Mouse (Mus musculus) heart, embryonic 15.5 days (tissue): ENCODE measurements around the gene Xirp1. TPM values are rescaled to one million over a fixed set of nuclear protein-coding genes. Genes with fewer than 3 reads are reported as not detected.

Source experiments
- ATAC-seq: fragments of 200-750 bp; cut with Nextera tagmentation; replicated peaks from 2 replicates; pipeline ENCODE4 v1.8.0; 2017; ENCODE audit warnings: low read depth, moderate TSS enrichment; ENCODE audit not compliant: insufficient number of reproducible peaks, insufficient read depth, low FRiP score
- H3K27ac ChIP-seq: fragments of 300-500 bp; sonication (generic); 2 replicates; pipeline ENCODE4 v1.5.1; 2015; ENCODE audit warnings: mild to moderate bottlenecking, inconsistent platforms
- H3K27me3 ChIP-seq: fragments of 300-500 bp; sonication (generic); 2 replicates; pipeline ENCODE4 v1.6.1; 2015; ENCODE audit warnings: inconsistent platforms
- H3K36me3 ChIP-seq: fragments of 300-500 bp; sonication (generic); 2 replicates; pipeline ENCODE4 v1.6.1; 2015; ENCODE audit warnings: mild to moderate bottlenecking, inconsistent platforms
- H3K4me1 ChIP-seq: fragments of 300-500 bp; sonication (generic); replicated peaks from 2 replicates; pipeline ENCODE4 v1.6.1; 2015; ENCODE audit warnings: inconsistent platforms
- H3K4me2 ChIP-seq: fragments of 300-500 bp; sonication (generic); 2 replicates; pipeline ENCODE4 v1.6.1; 2015; ENCODE audit warnings: inconsistent platforms, mild to moderate bottlenecking, moderate library complexity
- H3K4me3 ChIP-seq: fragments of 300-500 bp; sonication (generic); 2 replicates; pipeline ENCODE4 v1.5.1; 2015; ENCODE audit warnings: mild to moderate bottlenecking, inconsistent platforms
- H3K9ac ChIP-seq: fragments of 300-500 bp; sonication (generic); 2 replicates; pipeline ENCODE4 v1.6.1; 2015; ENCODE audit warnings: mild to moderate bottlenecking, inconsistent platforms
- H3K9me3 ChIP-seq: fragments of 300-500 bp; sonication (generic); replicated peaks from 2 replicates; pipeline ENCODE4 v1.6.1; 2016; ENCODE audit warnings: inconsistent platforms
- WGBS: fragments of 180-500 bp; shearing (Covaris S2); methylation state at CpG from one replicate; pipeline ENCODE4 v1.1.7; 2015; ENCODE audit warnings: mixed read lengths; 5-methylcytosine and 5-hydroxymethylcytosine counted together
- polyA plus RNA-seq: library from polyadenylated mRNA; unstranded; fragments of >200 nt; fragmentation: Nextera tagmentation; extraction: Ambion mirVana; gene quantifications from 2 replicates; pipeline ENCODE4 v1.2.1, GENCODE M21; 2015

Xirp1 gene
- polyA plus RNA-seq, 1 experiment from 2014 or later = 45.2 TPM

DNA sequence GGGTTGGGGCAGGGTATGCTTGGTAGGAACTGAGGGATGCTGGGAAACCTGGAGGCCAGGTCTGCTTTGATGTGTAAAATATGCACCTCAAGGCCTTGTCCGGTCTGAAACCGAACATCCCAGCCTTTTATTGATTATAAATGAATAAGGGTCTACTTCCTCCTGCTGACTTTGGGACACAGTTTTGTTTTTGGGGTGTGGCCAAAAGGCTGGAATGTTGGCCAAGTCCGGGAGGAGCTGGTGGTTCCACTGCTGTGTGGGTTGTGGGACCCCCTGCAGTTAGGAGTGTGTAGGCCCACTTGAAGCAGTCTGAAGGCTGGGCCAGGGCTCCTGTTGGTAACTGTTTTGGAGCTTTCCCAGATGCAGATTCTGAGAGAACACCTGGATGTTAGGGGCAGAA, 17.5 kb downstream of the Xirp1 start:
- Histone ChIP-seq H3K27ac (no peak overlapping the region), H3K9ac (no peak overlapping the region), H3K27me3 (no peaks in the 10 kb centered on the region), H3K4me2 (no peak overlapping the region), H3K9me3 (no peaks in the 10 kb centered on the region), H3K36me3 (no peaks in the 10 kb centered on the region), H3K4me3 (no peak overlapping the region), H3K4me1 (peaks cover 16% of the 10 kb centered on the region)
- 72% methylated on average over 3 of the region's 3 CpGs for WGBS
- ATAC-seq = no peak

DNA sequence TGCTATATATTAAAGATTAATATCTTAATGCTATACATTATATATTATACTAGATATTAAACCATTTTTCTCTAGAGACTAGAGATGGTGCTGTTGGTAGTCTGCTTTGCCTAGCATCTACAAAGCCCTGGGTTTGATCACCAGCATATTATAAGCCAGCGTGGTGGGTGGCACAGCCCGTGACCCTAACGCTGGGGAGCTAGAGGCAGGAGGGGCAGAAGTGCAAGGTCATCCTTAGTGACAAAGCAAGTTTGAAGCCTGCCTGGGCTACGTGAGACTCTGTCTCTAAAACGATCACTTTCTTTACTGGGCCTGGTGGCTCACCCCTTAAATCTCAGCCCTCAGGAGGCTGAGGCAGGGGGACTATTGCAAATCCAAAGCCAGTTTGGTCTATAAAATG, 20.5 kb downstream of the Xirp1 start:
- ATAC-seq = no peak
- H3K4me2 ChIP-seq = no peak overlapping the region
- H3K36me3 ChIP-seq = no peaks in the 10 kb centered on the region
- H3K9ac ChIP-seq = no peak overlapping the region
- no peaks in the 10 kb centered on the region for H3K27me3 ChIP-seq
- peaks cover 16% of the 10 kb centered on the region for H3K4me1 ChIP-seq
- H3K27ac ChIP-seq = no peak overlapping the region
- no peak overlapping the region for H3K4me3 ChIP-seq
- H3K9me3 ChIP-seq = no peaks in the 10 kb centered on the region
- 85% methylated on average over 5 of the region's 5 CpGs for WGBS

DNA sequence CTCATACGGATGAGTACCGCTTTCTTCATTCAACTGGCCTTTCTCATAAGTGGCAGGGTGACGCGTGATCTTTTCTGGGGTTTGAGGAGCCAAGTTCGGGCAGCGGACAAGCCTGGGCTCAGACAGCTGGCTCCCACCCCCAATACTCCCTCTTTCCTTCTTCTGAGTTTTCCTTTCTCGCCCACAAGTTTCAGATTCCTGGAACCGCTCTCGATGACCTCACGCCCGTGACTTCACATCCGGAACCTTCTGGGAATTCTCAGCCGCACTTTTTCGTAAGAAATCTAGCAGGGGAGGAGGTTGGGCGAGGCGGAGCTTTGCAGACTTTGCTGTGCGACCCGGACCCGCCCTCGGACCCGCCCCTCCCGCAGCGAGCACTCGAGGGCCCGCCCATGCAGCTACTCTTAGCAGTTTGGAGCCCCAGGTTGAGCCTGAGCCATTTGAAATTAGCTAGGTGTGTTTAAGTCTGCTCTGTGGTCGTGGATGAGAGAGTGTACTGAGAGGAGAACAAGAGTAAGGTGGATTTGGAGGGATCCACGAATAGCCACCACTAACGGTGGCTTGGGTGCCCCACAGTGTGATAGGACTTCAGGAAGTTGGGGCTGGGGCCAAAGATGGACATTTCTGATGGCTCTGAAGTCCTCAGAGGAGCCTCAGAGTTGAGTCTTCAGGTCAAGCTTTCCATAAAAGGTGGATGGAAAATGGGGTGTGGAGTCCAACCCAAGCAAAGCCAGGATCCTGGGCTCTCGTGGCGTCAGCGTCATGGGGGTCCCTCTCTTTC, 21.3 kb downstream of the Xirp1 start:
- Histone ChIP-seq H3K4me1 (peaks cover 16% of the 10 kb centered on the region), H3K36me3 (no peaks in the 10 kb centered on the region), H3K4me2 (peak overlapping the region; percentile 79), H3K9ac (peak overlapping the region; percentile 60), H3K4me3 (peak overlapping the region; percentile 53), H3K27ac (peak overlapping the region; percentile 88), H3K27me3 (no peaks in the 10 kb centered on the region), H3K9me3 (no peaks in the 10 kb centered on the region)
- WGBS = 8% methylated on average over 31 of the region's 31 CpGs
- ATAC-seq = peak; percentile 87

DNA sequence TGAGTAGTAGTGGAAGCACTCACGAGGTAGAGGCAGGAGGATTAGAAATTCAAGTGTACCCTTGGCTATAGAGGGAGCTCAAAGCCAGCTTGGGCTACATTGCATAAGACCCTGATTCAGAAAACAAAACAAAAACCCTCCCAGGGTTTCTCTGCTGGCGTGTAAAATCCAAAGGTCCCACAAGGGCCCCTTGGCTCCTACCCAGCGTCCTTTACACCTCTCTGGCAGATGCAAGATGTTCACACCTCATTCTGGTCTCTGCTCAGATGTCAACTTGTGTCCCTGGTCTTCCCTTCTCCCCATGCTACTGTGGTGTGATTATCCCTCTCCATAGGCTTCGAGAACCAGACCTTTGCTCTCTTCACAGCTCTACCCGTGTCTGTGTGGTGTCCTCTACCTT, 22.6 kb downstream of the Xirp1 start:
- WGBS = 64% methylated on average over 5 of the region's 5 CpGs
- Histone ChIP-seq H3K36me3 (no peaks in the 10 kb centered on the region), H3K27ac (no peak overlapping the region), H3K4me3 (no peak overlapping the region), H3K9ac (no peak overlapping the region), H3K4me2 (no peak overlapping the region), H3K9me3 (no peaks in the 10 kb centered on the region), H3K27me3 (no peaks in the 10 kb centered on the region), H3K4me1 (peaks cover 16% of the 10 kb centered on the region)
- ATAC-seq = no peak

DNA sequence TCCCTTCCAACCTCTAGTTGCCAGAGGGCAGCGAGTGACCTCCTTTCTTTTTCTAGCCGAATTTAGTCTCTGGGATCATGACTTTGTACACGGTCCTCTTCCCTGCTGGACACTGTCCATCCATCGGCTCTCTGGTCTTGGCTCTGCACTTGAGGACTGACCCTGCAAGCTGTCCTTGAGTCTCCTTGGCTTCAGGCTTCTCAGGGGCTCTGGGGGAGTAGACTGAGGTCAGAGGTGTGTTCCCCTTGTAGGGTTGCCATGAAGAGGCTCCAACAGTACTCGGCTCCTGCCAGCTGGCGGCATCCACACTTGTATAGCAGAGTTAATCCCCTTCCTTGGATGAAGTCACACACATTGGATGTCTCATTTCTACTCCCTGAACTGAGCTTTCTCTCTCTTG, 23.8 kb downstream of the Xirp1 start:
- Histone ChIP-seq H3K9me3 (no peaks in the 10 kb centered on the region), H3K36me3 (no peaks in the 10 kb centered on the region), H3K4me2 (no peak overlapping the region), H3K27ac (no peak overlapping the region), H3K9ac (no peak overlapping the region), H3K4me3 (no peak overlapping the region), H3K4me1 (peaks cover 16% of the 10 kb centered on the region), H3K27me3 (no peaks in the 10 kb centered on the region)
- 60% methylated on average over 6 of the region's 6 CpGs for WGBS
- no peak for ATAC-seq

DNA sequence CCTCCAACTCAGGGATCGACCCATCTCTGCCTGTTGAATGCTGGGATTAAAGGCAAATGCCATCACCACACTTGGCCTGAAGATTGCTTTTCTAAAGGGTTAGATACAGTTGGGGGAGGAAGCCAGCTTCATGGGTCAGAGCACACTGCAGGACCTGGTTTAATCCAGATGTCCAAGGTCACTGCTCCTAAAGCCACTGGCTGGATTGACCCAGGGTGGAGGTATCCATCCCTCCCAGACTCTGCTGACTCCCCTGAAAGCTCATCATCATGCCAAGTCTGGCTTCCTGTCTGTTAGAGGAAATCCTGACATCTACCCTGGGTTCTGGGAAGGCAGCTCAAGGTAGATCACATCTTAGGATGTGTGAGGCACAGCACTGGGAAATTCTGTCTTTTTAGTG, 24.6 kb downstream of the Xirp1 start:
- no peaks in the 10 kb centered on the region for H3K36me3 ChIP-seq
- no peak overlapping the region for H3K9ac ChIP-seq
- H3K4me1 ChIP-seq = peaks cover 16% of the 10 kb centered on the region
- no peak overlapping the region for H3K4me2 ChIP-seq
- ATAC-seq = no peak
- H3K27ac ChIP-seq = no peak overlapping the region
- H3K27me3 ChIP-seq = no peaks in the 10 kb centered on the region
- H3K4me3 ChIP-seq = no peak overlapping the region
- H3K9me3 ChIP-seq = no peaks in the 10 kb centered on the region
- WGBS = 76% methylated on average over 1 of the region's 1 CpGs

DNA sequence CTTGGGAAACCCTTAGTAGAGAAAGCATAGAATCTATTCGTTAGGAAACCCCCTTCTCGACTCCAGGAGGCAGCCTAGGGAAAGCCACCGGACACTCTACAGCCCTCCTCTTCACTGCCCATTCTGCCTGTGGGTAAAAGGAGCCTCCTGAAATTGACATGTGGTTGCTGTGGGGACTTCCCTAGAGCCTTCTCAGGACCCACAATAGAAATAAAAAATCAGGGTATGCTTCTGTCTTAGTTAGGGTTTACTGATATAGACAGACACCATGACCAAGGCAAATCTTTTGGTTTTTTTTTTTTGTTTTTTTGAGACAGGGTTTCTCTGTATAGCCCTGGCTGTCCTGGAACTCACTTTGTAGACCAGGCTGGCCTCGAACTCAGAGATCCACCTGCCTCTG, 27.3 kb downstream of the Xirp1 start:
- Histone ChIP-seq H3K27me3 (no peaks in the 10 kb centered on the region), H3K9ac (no peak overlapping the region), H3K4me2 (no peak overlapping the region), H3K4me1 (peaks cover 5% of the 10 kb centered on the region; the same call in 1 of the 2 replicates), H3K4me3 (no peak overlapping the region), H3K36me3 (no peaks in the 10 kb centered on the region), H3K9me3 (no peaks in the 10 kb centered on the region), H3K27ac (no peak overlapping the region)
- ATAC-seq = no peak
- WGBS = 79% methylated on average over 4 of the region's 4 CpGs

DNA sequence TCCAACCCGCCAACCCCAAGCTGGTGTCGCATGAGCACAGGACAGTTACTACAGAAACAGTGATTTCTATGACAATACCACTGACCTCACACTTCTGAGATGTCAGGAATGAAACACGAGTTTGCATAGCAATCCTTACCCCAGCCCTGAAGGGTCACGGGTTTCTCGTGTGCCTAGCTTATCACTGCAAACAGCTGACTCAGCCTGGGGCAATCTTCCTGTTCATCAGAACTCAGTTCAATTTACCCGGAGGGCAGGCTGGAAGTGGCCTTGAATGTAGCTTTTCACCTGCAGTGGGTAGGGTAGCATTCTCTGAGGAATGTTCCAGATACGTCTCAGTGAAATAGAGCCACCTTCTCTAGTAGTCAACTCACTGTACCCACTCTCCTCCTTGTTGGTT, 29.2 kb downstream of the Xirp1 start:
- no peaks in the 10 kb centered on the region for H3K27me3 ChIP-seq
- 51% methylated on average over 7 of the region's 7 CpGs for WGBS

DNA sequence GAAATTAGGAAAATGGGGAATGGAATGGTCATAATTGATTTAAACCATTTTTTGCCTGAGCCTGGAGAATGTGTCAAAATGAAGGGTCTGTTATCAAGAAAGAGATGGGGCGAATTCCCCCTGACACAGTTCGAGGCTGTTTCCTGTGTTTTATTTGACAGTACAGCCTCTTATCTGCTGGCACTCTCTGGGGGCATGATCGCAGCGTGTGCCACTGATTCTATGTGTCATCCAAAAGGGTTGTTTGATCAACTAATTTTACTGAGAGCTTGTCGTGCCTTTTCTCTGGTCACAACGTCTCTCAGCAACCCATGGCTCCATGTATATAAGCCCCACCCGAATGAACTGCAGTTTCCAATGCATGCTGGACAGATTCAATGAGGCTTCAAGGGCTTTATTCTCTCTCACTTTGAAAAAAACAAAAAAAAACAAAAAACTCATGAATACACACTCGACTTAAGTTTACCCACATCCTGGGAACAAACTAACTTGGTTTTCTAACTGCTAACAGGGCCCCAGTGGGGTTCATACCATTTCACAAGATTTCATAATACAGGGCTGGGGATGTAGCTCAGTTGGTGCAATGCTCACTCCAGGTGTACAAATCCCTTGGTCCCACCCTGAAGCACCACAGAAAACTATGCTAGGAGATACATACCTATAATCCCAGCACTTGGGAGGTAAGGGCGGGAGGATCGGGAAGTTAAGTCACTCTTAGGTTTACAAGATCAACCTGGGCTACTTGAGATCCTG, 30.1 kb downstream of the Xirp1 start:
- no peak for ATAC-seq
- 58% methylated on average over 10 of the region's 10 CpGs for WGBS
- no peaks in the 10 kb centered on the region for H3K36me3 ChIP-seq

More for the DNA sequence above, 29.2 kb downstream of the Xirp1 start:
- H3K27ac ChIP-seq = no peak overlapping the region
- H3K4me3 ChIP-seq = no peak overlapping the region
- H3K36me3 ChIP-seq = no peaks in the 10 kb centered on the region
- H3K9ac ChIP-seq = no peak overlapping the region
- no peaks in the 10 kb centered on the region for H3K9me3 ChIP-seq
- no peak overlapping the region for H3K4me2 ChIP-seq
- H3K4me1 ChIP-seq = no peaks in the 10 kb centered on the region
- no peak for ATAC-seq

DNA sequence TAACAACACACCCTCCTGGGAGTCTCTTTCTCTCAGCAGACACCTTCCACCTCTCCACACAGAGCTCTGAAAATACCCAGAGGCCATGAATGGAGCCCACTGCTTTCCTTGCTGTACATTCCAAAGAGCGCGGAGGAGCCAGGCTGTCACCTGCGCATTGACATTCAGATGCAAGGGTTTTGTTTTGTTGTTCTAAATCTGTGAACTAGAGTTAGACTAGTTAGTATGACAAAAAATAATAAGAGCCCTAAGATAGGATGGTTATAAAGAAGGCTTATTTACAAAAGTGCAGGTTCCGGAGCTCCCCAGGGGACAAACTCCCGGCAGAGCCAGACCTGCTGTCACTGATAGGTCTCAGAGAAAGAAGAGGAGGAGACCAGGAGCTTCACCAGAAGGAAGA, 32.1 kb downstream of the Xirp1 start:
- ATAC-seq = no peak
- Histone ChIP-seq H3K4me2 (no peak overlapping the region), H3K9ac (no peak overlapping the region), H3K27ac (no peak overlapping the region), H3K36me3 (no peaks in the 10 kb centered on the region), H3K9me3 (no peaks in the 10 kb centered on the region), H3K4me3 (no peak overlapping the region), H3K27me3 (no peaks in the 10 kb centered on the region), H3K4me1 (no peaks in the 10 kb centered on the region)
- WGBS = 27% methylated on average over 5 of the region's 5 CpGs

More for the DNA sequence above, 30.1 kb downstream of the Xirp1 start:
- no peaks in the 10 kb centered on the region for H3K27me3 ChIP-seq
- H3K27ac ChIP-seq = no peak overlapping the region
- H3K4me3 ChIP-seq = no peak overlapping the region
- no peaks in the 10 kb centered on the region for H3K4me1 ChIP-seq
- H3K4me2 ChIP-seq = no peak overlapping the region
- H3K9ac ChIP-seq = no peak overlapping the region
- no peaks in the 10 kb centered on the region for H3K9me3 ChIP-seq

DNA sequence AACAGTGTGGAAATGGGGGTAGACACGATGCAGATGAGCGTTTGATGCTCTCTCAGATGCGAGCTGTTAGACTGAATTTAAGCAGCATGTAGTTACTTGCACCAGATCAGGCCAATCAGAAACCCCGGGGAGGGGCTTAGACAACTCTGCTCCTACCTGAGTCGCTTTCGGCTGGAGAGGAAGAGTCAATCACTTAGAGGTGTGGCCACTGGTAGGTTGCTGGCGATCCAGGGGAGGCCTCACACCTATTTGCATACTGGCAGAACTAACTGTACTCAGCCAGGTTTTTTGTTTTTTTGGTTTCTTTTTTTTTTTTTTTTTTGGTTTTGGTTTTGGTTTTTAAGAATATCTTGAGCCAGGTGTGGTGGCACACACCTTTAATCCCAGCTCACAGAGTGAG, 35.1 kb downstream of the Xirp1 start:
- no peak overlapping the region for H3K4me3 ChIP-seq
- no peak for ATAC-seq
- no peaks in the 10 kb centered on the region for H3K27me3 ChIP-seq
- peaks cover 10% of the 10 kb centered on the region for H3K4me1 ChIP-seq
- no peaks in the 10 kb centered on the region for H3K36me3 ChIP-seq
- H3K4me2 ChIP-seq = no peak overlapping the region
- H3K27ac ChIP-seq = no peak overlapping the region
- H3K9ac ChIP-seq = no peak overlapping the region
- no peaks in the 10 kb centered on the region for H3K9me3 ChIP-seq
- 56% methylated on average over 7 of the region's 7 CpGs for WGBS
